Mouse (Mus musculus) stomach, embryonic 14.5 days (tissue): ENCODE data around the gene Srsf2. TPM values are rescaled to one million over a fixed set of nuclear protein-coding genes. Genes with fewer than 3 reads are reported as not detected.
A peak's percentile ranks its signal among the peaks of the same experiment; 100 is the strongest.
"Not testable (repeated sequence)": the region's sequence is repeated elsewhere in the genome, so short reads cannot be mapped to it uniquely, and the experiment has no call there.

Experiments
- ATAC-seq: fragments of 200-750 bp; cut with Nextera tagmentation; 2 replicates; pipeline ENCODE4 v1.8.0; 2017; ENCODE audit warnings: low read depth, moderate TSS enrichment; ENCODE audit not compliant: insufficient number of reproducible peaks, insufficient read depth, low FRiP score
- H3K27ac ChIP-seq: fragments of 300-500 bp; sonication (generic); 2 replicates; pipeline ENCODE4 v1.5.1; 2014; ENCODE audit warnings: mild to moderate bottlenecking, low read length, moderate library complexity, mixed read lengths
- H3K27me3 ChIP-seq: fragments of 300-500 bp; sonication (generic); 2 replicates; pipeline ENCODE4 v1.6.1; 2014; ENCODE audit warnings: low read length, control low read depth, mixed read lengths; ENCODE audit not compliant: control insufficient read depth, insufficient read depth
- H3K36me3 ChIP-seq: fragments of 300-500 bp; sonication (generic); 2 replicates; pipeline ENCODE4 v1.6.1; 2014; ENCODE audit warnings: mild to moderate bottlenecking, control low read depth, low read length, moderate library complexity, mixed read lengths; ENCODE audit not compliant: control insufficient read depth, insufficient read depth
- H3K4me1 ChIP-seq: fragments of 300-500 bp; sonication (generic); 2 replicates; pipeline ENCODE4 v1.6.1; 2014; ENCODE audit warnings: low read length, control low read depth, mixed read lengths; ENCODE audit not compliant: control insufficient read depth, insufficient read depth
- H3K4me2 ChIP-seq: fragments of 300-500 bp; sonication (generic); replicated peaks from 2 replicates; pipeline ENCODE4 v1.6.1; 2014; ENCODE audit warnings: low read depth, low read length, control low read depth
- H3K4me3 ChIP-seq: fragments of 300-500 bp; sonication (generic); 2 replicates; pipeline ENCODE4 v1.5.1; 2014; ENCODE audit warnings: low read depth, low read length, control low read depth
- H3K9ac ChIP-seq: fragments of 300-500 bp; sonication (generic); replicated peaks from 2 replicates; pipeline ENCODE4 v1.6.1; 2014; ENCODE audit warnings: low read depth, mild to moderate bottlenecking, control low read depth, low read length, moderate library complexity, mixed read lengths
- H3K9me3 ChIP-seq: fragments of 300-500 bp; sonication (generic); 2 replicates; pipeline ENCODE4 v1.6.1; 2016; ENCODE audit warnings: low read depth, low read length, control low read depth; ENCODE audit not compliant: control insufficient read depth
- WGBS: fragments of 180-500 bp; shearing (Covaris S2); extraction: QIAGEN DNeasy Blood & Tissue Kit; methylation state at CpG from one replicate; pipeline ENCODE4 v1.1.7; 2014; 5-methylcytosine and 5-hydroxymethylcytosine counted together
- polyA plus RNA-seq: library from polyadenylated mRNA; unstranded; fragments of >200 nt; fragmentation: Nextera tagmentation; extraction: Ambion mirVana; gene quantifications from 2 replicates; pipeline ENCODE4 v1.2.1, GENCODE M21; 2014

Srsf2 gene
- polyA plus RNA-seq, 1 experiment from 2014 or later = 821 TPM

DNA sequence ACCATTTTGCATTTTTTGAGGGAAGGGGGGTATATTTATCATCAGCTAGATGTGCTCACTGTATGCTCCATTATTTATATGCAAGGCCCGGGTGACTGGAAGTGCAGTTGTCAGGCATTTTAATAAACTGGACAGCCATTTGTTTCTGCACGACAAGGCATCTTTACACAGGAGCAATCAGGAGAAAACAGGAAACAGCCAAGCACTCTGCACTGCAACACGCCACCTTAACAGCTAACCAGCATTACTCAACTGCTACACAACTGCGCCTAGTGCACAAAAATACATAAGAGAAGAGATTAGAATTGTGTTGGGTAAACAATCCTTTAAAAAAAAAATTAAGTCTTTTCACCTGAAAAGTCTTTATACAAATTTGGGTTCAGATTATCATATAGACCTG is 2.8 kb downstream of the Srsf2 start:
- Histone ChIP-seq H3K36me3 (peaks cover 28% of the 10 kb centered on the region), H3K9ac (no peak overlapping the region), H3K27me3 (no peaks in the 10 kb centered on the region), H3K27ac (no peak overlapping the region), H3K4me1 (peaks cover 12% of the 10 kb centered on the region), H3K4me3 (peak overlapping the region; percentile 97; the same call in 1 of the 2 replicates), H3K4me2 (peak overlapping the region; percentile 80), H3K9me3 (no peaks in the 10 kb centered on the region)
- 31% methylated on average over 4 of the region's 4 CpGs for WGBS
- ATAC-seq = no peak

DNA sequence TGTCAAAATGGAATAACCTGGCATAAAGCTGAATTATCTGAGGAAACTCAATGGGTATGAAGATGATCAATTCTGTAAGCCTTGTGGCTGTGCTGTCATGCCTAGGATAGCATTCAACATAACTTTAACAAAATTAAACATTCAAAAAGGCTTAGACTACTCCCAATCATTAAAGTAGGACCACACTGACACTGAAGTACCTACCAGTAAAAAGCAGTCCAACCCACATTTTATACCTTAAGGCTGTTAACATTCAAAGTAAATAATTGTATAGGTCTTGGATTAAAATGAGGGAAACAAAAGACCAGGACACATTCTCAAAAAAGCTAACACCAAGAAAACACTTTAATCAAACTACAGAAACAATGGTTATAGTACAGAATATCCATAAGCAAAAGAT is 3.3 kb downstream of the Srsf2 start:
- H3K4me3 ChIP-seq = no peak overlapping the region
- no peaks in the 10 kb centered on the region for H3K9me3 ChIP-seq
- no peak overlapping the region for H3K27ac ChIP-seq
- H3K36me3 ChIP-seq = peaks cover 28% of the 10 kb centered on the region
- 0 out of 2 replicates have a peak overlapping the region, but pooled peaks have one; percentile 7 for H3K4me2 ChIP-seq
- H3K27me3 ChIP-seq = no peaks in the 10 kb centered on the region
- H3K4me1 ChIP-seq = peaks cover 11% of the 10 kb centered on the region
- ATAC-seq = no peak
- H3K9ac ChIP-seq = no peak overlapping the region

DNA sequence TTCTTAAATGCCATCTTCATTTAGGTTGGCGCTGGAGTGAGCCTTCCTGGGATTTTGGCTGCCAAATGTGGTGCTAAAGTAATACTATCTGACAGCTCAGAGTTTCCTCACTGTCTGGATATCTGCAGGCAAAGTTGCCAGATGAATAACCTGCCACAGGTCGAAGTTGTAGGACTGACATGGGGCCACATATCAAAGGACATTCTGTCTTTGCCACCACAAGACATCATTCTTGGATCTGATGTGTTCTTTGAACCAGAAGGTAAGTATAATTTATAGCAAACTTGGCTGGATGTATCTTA is 4.1 kb downstream of the Srsf2 start:
- peaks cover 28% of the 10 kb centered on the region for H3K36me3 ChIP-seq
- not testable (repeated sequence) for H3K9me3 ChIP-seq, H3K27ac ChIP-seq, H3K4me2 ChIP-seq, H3K4me3 ChIP-seq, H3K9ac ChIP-seq, H3K27me3 ChIP-seq, ATAC-seq
- peaks cover 12% of the 10 kb centered on the region for H3K4me1 ChIP-seq
- 83% methylated on average over 2 of the region's 2 CpGs for WGBS

DNA sequence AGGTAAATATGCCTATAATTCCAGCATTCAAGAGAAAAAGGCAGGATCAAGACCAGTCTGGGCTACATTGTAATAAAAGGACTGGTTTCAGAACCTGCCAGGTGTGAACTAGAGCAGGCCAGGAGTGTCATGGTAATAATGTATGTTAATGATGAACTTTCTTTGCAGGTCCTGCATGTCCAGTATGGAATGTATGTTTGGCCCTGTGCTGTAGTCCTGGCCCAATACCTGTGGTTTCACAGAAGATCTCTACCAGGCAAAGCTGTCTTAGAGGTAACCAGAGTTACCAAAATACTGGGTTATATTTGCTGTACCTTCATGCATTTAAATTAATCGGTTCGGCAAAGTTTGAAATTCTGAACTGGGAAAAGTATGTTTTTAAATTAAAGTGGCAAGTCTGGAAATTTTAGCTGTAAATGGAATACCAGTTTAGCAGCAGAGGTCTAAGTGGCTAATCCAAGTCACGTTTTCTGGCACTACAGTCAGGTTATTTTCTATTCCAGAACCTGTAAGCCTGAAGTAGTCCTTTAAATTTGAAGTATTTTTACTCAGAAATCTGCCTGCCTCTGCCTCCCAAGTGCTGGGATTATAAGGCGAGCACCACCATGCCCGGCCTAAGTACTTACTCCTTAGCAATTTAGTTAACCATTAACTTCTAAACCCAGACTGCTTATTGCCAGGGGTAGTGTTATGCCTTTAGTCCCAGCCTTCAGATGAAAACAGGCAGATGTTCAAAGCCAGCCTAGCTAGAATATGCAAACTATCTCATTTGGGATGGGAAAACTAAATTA is 4.6 kb downstream of the Srsf2 start:
- no peak for ATAC-seq
- 73% methylated on average over 5 of the region's 5 CpGs for WGBS

DNA sequence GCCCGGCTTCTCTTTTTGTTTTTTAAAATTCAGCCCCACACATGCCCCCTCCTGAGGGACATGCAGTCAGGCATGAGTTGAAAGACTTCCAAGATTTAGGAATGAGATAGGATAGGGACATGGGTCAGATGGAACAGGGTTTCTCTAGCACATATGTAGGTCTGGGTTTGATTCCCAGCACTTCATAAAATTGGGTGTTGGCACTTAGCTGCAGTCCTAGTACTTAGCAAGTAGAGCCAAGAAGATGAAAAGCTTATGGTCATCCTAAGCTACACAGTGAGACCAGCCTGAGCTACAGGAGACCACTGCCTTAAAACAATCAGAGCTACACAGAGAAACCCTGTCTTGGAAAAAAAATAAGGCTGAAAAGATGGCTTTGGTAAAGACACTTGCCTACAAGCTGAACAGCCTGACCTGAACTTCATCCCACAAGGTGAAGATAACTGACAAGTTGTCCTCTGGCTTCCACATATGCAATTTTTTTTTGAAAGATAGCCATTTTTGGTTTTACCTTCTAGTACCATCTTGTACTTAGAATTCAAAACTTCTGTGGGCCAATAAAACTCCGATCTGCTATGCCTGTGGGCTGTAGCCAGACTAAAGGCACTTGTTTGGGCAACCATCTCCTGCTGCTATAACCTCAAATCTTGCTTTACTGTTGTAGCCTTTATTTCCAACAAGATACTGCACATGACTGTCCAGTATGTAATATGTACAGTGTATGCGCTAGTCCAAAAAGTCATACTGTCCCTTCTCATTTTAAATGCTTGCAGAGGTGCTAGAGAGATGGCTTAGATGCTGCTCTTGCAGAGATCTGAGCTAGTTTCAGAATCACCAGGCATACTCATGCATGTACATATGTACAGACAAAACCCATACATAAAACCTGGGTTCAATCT is 5.5 kb downstream of the Srsf2 start:
- WGBS = 95% methylated on average over 3 of the region's 3 CpGs
- Histone ChIP-seq H3K4me1 (peaks cover 12% of the 10 kb centered on the region), H3K9me3 (no peaks in the 10 kb centered on the region), H3K4me3 (no peak overlapping the region), H3K4me2 (no peak overlapping the region), H3K36me3 (peaks cover 28% of the 10 kb centered on the region), H3K27me3 (no peaks in the 10 kb centered on the region), H3K27ac (no peak overlapping the region), H3K9ac (no peak overlapping the region; the same call in 1 of the 2 replicates)
- ATAC-seq = no peak

More for the DNA sequence above, 4.6 kb downstream of the Srsf2 start:
- no peaks in the 10 kb centered on the region for H3K9me3 ChIP-seq
- peaks cover 28% of the 10 kb centered on the region for H3K36me3 ChIP-seq
- H3K4me2 ChIP-seq = no peak overlapping the region
- peaks cover 12% of the 10 kb centered on the region for H3K4me1 ChIP-seq
- no peak overlapping the region for H3K27ac ChIP-seq
- no peaks in the 10 kb centered on the region for H3K27me3 ChIP-seq
- H3K4me3 ChIP-seq = no peak overlapping the region
- no peak overlapping the region for H3K9ac ChIP-seq

DNA sequence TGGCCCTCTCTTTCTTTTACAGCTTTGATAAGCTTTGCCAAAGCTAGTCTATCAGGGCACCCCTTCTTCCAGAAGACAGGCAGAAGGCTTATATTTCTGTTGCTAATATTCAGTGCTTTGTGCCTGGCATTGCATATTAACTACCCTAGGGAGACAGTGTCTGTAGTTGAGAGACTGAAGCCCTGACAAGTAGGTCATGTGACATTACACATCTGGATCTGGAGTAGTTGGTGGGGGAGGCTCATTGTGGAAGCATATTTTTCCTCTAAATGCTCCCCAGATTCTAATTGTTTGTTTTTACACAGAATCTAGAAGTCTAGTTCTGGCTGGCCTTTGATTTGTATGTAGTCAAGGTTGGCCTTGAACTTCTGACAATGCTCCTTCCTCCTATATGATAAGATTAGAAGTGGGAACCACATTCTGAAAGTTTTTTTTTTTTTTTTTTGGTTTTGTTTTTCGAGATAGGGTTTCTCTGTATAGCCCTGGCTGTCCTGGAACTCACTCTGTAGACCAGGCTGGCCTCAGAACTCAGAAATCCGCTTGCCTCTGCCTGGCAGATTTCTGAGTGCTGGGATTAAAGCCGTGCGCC is 6.2 kb downstream of the Srsf2 start:
- Histone ChIP-seq H3K36me3 (peaks cover 27% of the 10 kb centered on the region), H3K9me3 (no peaks in the 10 kb centered on the region), H3K9ac (no peak overlapping the region; the same call in 1 of the 2 replicates), H3K4me1 (peaks cover 13% of the 10 kb centered on the region), H3K4me3 (no peak overlapping the region), H3K4me2 (no peak overlapping the region), H3K27ac (no peak overlapping the region), H3K27me3 (no peaks in the 10 kb centered on the region)
- ATAC-seq = no peak
- WGBS = 79% methylated on average over 4 of the region's 4 CpGs

DNA sequence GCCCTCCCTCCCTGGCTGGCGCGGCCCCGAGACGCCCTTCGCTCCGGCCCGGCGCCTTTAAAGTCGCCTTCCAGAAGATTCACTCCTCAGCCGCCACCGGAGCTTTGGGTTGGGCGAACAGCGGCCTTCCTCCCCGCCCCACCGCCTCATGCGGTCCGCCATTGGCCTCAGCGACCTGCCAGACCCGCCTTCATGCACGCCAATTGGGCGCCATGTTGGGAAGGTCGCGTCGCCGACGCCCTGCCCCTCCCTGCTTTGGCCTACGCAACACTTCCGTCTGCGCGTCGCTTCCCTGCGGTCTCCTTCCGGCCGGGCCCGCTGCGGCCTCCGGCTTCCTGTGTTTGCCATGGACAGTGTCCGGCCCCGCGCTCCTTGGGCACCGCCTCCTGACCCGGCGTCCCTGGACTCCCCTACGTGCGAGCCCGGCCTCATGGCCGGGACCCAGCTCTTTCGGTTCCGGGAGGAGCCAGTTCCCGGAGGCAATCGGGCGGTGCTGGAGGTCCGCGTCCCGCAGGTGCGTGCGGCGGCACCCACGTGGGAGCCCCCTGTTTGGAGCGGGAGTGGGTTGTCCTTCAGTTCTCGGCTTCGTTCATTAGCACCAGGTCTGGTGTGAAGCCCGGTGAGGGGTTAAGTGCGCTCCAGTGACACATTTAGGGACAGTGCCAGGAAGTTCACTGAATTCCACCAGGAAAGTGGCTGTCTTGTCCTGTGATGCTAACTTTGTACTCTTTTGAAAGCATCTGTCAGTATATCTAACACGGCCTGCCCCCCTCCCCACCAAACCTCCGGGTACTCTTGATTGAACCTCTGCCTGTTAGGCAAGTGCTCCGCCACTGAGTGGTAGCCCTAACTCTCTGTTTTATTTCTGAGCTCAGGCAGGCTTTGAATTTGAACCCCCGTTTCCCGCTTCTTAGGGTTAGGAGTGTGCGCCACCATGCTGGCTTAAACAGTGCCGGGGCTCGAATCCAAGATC is 9.3 kb downstream of the Srsf2 start, which contains the start of the genes Mettl23 and Jmjd6:
Mettl23 (plus strand) TSS at position 18 of the 973 bp plus-strand sequence.
Jmjd6 (minus strand) TSS at position 189 of the 973 bp plus-strand sequence.
- ATAC-seq = peak; percentile 95
- Histone ChIP-seq H3K9me3 (no peaks in the 10 kb centered on the region), H3K36me3 (peaks cover 34% of the 10 kb centered on the region)

More for the DNA sequence above, 9.3 kb downstream of the Srsf2 start, which contains the start of the genes Mettl23 and Jmjd6:
- Histone ChIP-seq H3K9ac (peak within 1 kb of the TSS; percentile 89), H3K4me1 (peaks cover 27% of the 10 kb centered on the region), H3K27ac (peak within 1 kb of the TSS; percentile 100), H3K4me3 (peak within 1 kb of the TSS; percentile 76), H3K4me2 (peak within 1 kb of the TSS; percentile 89), H3K27me3 (no peaks in the 10 kb centered on the region)
- under 1% methylated on average over 72 of the region's 72 CpGs for WGBS
